Mouse (Mus musculus) gonadal fat pad, adult 2 months (tissue): ENCODE data around the gene Olfm1. TPM values are rescaled to one million over a fixed set of nuclear protein-coding genes. Genes with fewer than 3 reads are reported as not detected.

ENCODE experiments used
- DNase-seq: peaks from one replicate; pipeline ENCODE4 v3.0.0-alpha.2; 2012; ENCODE audit warnings: low read depth
- polyA plus RNA-seq: library from polyadenylated mRNA; depleted of rRNA; stranded (reverse); fragments of >200 nt; gene quantifications from 2 replicates; pipeline ENCODE4 v1.2.3, GENCODE M21; 2012

Olfm1 gene
- polyA plus RNA-seq, 1 experiment: 61.7 TPM

DNA sequence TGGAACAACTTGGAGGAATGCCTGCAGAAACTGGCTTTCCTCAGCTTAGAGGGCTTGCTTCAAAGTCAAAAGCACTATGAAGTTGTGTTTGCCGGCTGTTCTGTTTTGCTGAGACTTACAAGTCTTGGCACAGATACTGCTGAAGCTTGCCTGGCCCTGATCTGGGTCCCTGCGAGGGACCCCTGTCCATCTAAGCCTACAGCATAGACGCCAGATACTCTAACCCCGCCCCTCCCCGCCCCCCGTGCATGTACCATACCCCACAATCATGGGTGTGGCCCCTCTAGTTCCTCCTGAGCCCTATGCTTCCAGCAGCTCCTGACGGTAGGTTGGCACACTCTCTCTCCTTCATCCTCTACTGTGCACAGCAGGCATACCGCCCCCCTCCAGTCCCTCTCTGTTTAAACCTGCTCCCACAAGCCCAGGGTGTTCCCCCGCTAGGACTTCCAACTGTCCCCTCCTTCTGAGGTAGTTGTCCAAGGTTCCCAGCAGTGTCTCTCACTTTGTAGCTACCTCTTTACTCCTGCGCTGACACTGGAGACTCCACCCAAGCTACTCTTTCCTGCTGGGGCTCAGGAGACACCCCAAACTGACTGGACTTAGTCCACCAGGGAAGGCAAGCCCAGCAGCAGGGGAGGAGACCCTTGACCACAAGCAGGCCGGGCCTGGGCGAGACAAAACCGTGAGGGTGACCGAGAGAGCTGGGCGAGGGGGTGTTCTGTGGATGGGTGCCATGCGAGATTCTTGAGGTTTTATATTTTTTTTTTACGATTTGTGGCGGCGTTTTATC is 12.1 kb downstream of the Olfm1 start:
- DNase-seq: no peak

DNA sequence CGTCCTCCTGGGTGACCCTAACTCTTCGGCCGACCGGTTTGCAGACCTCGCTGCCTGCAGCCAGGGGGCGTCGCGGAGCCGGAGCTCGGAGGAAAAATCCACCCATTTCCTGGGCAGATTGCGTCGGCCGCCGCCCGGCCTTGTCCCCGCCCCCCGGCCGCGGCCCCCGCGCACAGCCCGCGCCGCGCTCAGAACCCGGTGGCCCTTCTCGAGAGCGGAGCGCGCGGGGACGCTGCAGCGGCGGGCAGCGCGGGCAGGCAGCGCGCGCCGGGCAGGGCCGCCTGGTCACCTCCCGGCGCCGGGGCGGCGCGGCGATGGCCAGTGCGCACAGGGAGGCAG is 12.6 kb downstream of the Olfm1 start:
- DNase-seq: no peak

DNA sequence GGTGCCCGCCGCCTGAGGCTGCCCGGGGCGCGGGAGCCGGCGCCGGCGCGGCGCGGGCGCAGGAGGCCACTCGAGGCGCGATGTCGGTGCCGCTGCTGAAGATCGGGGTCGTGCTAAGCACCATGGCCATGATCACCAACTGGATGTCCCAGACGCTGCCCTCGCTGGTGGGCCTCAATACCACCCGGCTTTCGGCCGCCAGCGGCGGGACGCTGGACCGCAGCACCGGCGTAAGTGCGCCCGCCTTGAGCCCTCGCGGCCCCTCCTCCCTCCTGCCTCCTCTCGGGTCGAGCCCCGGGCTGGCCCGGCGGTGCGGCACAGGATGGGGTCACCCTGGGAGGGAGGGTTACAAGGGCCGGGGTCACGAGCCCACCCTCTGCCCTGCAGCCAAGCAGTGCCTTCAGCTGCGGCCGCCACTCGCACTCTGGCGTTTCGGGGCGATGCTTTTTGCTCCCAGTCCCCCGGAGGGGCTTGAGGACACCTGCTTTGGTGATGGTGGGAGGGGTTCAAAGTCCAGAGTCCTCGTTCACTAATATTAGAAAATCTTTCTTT is 13.2 kb downstream of the Olfm1 start:
- no peak for DNase-seq

DNA sequence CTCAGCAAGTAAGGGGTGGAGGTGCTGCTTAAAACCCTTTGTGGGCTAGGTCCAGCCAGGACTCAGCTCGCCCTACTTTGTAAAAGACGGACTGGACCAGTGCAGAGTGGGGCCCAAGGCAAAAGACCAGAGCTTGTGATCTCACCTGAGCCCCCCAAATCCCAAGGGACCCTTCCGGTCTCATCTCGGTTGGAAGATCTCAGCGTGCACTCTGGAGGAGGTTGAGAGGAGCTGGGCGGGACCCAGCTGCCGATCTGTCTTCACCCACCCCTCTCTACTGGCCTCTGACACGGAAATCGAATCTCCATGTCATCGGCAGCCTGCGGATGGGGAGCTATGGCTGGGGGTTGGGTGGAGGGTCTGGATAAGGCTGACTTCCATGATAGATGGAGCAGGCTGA is 13.7 kb downstream of the Olfm1 start:
- DNase-seq: no peak

DNA sequence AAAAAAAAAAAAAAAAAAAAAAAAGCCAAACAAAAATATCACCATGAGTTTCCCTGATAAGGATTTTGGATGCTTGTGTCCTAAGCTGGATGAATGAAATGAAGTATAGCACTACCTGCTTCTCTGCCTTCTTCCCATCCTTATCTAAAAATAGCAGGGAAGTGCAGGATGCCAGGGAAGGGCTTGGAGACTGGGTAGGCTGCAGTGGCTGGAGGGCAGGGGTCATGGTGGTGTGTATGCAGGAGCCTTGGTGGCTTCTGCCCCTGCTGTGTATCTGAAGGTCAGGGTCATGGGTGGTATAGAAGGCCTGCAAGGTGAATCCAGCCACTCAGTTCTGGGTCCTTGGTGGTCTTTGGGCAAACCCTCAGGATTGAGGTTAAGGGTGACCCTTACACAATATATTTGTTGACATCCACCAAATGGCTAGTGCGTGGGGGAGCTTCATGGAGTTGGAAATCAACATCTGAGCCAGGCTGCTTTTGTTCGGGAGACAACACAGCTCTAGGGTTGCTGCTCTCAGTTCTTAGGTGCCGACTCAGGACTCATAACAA is 14.5 kb downstream of the Olfm1 start:
- DNase-seq: no peak

DNA sequence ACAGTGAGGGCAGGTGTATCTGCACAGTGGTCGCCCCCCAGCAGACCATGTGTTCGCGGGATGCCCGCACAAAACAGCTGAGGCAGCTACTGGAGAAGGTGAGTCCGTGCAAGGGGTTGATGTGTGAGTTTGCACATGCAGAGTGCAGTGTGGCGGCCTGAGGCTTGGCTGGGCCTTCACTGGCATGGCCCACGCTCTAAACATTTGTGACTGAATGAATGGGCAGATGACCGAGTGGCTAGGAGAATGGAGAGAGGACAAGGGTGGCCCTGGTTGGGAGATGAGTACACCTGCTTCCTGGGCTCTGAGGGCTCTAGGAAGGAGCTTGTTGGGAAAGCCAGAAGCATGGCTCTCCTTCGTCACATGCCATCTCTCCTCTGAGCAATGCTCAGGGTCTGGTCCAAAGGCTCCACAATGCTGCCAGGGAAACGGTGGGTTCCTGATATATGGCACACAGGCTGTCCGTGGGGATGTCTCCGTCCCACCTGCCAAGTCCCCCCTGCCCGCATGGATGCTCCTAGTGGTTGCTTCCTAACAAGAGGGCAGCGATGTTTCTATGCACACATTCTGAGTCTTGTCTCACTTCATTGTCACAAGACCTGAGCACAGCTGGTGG is 15.4 kb downstream of the Olfm1 start:
- DNase-seq: no peak

DNA sequence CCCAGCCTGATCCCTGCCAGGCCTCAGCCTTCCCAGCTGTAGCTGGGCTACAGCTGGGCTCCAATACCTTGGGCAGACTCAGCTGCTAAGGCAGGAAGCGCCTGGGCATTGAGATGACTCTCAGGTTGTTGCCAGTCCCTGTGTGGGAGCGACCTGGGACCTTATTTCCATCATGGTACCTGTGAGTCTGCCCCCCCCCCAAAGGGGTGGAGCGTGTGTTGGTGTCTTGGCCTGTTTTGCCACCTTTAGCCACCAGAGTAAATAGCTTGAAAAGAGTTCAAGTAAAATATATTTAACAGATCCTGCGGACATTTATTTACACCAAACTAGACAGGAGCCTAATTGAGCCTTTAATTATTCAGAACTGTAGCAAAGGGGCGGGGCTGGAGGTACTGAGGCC is 16.4 kb downstream of the Olfm1 start:
- no peak for DNase-seq

DNA sequence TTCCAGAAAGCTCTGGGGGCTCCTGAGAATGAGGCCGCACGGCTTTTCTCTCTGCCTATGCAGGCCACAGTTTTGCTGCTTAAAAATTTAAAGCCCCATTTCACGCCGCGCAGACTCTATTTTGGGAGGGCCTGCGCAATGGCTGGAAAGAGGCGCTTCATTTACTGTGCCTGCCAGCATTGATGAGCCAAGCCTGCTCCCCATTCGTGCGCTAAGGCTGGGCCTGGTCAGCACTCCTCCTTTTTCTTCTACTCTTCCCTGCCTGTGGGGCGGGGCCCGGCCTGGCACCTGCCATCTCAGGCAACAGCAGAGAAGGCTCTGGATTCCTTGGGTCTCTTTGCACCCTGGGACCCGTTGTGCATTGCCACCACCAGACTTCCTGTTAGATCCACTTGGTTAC is 16.9 kb downstream of the Olfm1 start:
- DNase-seq: no peak

DNA sequence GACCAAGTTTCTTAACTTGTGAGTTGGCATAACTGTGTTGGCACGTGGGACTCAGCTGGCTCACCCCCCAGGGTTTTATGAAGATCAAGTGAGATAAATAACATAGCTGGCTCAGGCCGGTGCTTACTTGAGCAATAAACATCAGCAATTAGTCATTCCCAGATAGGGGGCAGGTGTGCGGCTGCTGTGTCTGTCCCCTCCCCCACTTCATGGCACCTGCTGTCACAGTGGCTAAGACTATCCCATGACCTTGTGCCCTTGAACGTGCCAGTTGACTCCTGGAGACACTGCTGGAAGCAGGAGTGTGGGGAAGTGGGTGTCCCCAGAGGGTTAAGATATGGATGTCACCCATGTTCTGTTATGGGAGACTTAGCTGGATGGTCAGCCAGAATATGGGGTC is 17.5 kb downstream of the Olfm1 start:
- peak; percentile 30 for DNase-seq

DNA sequence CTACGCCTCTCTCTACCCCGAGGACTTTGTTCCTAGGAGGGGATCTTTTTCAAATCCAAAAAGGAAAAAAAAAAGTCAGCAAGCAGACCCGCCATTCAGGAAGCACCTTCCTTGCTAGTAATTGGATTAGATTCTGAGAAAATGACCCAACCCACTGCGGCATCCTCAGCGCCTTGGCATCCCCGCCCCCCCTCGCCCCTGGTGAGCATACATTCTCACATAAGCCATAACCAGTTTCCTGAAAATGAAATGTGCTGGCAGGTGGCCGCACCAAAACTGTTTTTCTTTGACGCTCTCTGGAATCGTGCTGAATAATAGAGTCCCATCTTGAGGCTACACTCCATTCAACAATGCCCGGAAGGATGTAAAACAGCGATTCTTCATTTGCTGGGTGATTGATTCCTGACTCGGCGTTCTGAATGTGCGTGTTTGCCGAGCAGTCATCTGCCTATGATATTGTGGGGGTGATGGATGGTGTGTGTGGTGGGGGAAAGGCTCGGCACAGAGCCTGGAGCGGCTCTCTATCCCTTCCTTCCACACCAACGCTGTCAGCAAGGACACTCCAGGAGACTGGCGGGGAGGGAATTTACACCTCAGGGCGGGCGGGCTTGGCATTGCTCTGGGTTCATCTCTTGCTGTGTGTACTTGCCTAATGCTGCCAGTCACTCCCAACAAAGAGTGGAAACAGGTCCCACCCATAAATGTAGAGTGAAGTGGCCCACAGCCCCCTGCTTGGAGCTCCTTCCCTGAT is 18.9 kb downstream of the Olfm1 start:
- no peak for DNase-seq

DNA sequence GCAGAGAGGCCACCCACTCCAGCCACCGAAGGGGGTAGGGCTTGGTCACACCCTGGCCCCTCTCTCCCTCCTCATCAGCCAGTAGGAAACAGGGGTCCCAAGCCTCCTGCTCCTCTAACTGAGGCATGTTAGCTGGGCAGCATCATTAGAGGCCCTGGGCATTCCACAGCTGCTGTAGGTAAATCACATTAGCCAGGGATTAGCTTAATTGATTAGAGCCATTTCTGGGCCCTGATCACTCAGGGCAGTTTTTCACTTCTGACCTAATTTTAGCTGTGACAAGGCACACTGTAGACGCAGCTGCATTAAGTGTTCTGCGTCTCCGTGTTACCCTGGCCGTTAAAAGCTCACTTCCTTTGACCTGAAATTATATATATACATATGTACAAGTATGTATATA is 20.1 kb downstream of the Olfm1 start:
- DNase-seq: no peak

DNA sequence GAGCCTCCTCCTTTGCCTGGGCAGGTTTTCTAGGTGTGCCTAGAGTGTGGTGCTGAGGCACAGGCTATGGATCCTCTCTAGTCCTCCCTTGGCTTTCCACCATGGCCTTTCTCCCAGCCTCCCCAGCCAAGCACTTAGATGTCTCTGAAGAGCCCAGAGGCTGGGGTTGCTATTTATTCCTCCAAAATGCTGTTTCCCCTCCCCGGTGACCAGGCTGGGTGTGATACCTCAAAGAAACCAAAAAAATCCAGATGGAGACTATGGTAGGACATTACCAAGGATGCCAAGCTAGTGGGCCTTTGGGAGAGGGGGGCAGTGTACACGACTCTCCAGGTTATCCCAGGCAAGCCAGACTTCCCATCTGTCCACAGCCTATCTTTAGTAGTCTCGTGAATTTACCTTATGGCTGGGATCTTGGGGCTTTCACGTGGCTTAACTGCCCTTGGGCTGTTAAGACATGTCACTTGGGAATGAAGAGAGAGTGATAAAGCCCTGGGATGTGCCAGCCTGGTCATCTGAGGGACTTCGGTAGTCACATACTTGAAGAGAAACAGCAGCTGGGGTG is 23.5 kb downstream of the Olfm1 start:
- no peak for DNase-seq

DNA sequence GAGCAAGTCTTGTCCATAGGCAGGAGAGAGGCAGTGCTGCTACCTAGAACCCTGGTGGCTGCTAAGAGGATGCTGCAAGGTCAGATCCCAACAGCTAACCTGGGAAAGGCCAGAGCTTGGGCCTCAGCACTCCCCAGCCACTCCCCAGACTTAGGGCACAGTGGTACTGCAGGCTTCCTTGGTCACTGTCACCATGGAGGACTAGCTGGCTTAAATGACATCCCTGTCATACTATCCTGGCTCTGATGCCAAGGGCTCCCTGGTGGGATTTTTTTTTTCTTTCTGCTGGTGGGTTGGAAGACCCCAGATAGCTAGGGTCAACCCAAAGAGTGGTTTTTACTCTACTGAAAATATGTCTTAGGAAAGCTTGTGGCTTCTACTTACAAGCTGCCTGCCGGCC is 25.0 kb downstream of the Olfm1 start:
- DNase-seq: no peak

DNA sequence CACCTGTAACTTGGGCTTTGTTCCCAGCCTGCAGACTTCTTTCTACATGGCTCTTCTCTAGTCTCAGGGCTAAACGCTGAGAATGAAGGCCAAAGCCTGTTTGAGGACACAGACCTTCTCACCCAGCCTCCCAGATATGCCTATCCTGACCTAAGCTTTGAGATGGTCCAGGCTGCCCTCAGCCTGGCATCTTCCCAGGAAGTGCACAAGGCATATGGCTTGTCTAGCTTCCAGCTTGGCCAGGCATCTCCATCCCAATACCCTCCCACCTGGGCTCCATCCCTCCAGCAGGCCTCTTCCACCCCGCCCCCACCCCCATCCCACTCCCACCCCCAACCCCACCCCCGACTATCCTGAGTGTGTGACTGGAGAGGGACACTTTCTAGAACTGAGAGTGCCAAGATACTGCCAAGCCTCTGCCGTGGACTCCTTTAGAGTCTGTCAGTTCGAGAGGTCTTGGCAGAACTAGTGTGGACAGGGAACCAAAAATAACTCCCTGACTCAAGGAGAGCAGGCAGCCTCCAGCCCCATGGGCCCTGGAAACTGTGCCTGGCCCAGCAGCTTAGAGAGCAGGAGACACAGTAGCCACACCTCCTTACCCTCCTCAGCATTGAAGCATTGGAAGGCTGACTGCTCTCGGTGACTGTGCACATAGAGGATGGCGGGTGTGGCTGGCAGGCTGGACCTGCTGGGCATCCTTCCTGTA is 26.0 kb downstream of the Olfm1 start:
- DNase-seq: no peak

DNA sequence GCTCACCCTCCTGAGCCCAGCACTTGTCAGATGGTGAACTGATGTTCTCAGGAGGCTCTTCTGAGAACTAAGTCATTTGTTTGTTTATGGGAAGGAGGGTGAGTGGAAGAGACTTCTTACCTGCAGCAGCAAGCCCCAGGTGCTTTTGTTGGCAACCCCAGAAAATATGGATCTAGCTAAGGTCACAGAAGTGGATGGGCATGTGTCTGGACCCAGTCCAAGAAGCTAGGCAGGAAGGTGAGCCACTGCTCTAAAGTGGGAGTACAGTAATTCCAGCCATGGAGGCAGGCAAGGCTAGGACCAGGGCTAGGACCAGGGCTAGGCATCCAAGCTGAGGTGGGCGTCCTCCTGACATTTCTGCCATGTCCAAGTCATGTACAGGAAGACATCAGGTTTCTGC is 26.8 kb downstream of the Olfm1 start:
- DNase-seq: no peak

DNA sequence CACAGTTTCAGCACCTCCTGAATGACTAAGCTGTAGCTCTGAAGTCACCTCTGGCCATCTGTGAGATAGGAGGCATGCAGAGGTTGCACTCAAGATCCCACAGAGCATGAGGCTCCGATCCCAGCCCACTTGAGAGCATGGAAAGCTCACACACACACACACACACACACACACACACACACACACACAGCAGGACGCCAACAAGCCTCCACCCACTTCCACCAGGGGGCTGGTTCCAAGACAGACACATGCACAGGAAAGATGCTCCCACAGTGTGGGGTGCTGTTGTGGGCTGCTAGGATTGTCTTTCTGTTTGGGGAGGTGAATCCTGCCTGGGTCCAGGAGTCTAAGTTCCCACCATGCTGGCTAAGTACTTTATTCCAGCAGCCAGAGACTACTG is 29.0 kb downstream of the Olfm1 start:
- DNase-seq: no peak

DNA sequence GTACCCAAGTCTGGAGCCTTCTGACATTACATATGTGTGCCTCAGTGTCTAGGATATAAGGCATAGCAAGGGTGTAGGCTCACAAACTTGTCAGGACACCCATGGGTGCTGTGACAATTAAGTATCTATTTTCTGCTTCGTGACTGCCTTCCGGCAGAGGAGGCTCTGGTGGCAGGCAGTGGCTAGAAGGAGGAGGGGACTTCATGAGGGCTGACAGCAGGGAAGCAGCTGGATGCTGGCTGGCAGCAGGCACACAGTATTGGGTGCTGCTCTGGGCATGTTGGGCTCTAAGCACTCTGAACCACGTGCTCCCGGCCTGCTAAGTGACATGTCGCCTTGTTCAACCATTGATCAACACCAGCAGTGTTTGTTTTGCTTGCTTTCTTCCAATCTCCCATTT is 32.0 kb downstream of the Olfm1 start:
- no peak for DNase-seq

DNA sequence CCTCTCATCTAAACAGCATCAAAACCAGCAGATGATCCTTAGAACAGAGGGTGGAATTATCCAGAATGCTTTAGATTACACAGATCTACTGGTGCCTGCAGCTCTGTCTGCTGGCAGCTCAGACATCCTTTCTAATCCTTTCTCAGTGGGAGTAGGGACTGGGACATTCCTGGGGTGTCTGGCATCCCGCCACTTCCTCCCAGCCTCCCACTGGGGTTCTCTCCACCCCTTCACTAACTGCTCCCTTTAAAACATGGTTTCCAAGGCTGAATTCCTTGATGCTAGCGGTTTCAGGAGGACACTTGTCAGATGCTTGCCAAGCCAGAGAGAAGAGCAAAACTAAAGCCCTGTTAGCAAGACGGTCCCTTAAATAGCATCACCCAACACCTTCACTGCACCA is 33.1 kb downstream of the Olfm1 start:
- no peak for DNase-seq

DNA sequence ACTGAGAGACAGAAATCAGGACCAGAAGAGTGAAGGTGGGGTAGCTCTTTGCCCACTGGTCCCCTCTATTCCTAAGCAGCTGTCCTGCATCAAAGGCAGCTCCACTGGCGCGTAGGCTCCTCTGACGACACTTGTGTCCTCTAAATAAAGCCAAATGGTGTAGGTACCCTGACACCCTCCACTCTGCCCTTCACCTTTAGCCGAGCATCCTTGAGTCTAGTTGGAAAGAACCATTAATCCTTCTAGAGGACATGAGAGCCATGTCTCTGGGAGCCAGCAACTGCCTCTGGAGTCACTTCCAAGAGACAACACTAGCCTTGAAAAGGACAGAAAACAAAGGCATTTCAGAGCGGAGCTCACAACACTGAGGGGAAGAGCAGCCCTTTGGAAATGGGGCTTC is 34.2 kb downstream of the Olfm1 start:
- no peak for DNase-seq

DNA sequence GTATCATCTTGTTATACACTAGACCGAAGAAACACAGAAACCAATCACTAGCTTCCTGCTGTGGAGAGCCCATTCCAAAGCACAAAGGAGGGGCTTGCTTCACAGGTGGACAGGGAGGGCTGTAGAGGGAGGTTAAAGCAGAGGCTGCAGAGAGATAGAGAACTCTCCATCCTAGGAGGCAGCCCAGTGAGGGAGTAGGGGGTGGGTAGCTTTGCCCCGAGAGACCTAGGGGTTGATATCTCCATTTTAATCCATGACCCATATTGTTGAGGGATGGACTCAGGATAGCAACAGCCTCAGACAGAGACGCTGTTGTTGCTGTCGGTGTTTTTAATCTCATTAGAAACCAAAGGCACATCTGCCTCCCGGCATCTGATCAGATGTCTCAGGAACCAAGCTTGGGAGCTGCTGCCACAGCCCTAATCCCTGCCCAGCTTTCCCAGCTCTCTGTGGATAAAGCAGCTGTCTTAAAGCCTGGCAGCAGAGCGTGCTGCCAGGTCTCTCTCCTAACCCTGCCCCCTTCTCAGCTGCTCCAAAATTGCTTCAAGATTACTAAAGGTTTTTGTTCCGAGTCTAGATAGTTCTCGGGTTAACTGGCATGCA is 34.9 kb downstream of the Olfm1 start:
- no peak for DNase-seq

DNA sequence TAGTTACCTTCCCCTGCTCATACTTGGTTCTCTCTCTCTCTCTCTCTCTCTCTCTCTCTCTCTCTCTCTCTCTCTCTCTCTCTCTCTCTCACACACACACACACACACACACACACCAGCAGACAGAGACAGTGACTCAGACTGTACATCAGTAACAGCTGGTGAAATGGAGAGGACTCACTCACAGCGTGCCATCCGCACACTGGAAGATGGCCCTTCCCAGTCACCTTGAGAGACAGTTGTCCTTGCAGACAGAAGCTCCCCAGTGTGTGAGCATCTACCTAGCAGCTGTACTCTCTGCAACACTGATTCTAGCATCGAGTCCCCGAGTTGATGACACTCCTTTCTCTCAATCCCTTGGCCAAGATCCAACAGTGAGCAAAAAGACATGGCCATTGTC is 35.6 kb downstream of the Olfm1 start:
- no peak for DNase-seq
